Mouse (Mus musculus) stomach, embryonic 16.5 days (tissue): ENCODE results near the gene Numb. TPM values are rescaled to one million over a fixed set of nuclear protein-coding genes. Genes with fewer than 3 reads are reported as not detected.
"Not testable (repeated sequence)": the region's sequence is repeated elsewhere in the genome, so short reads cannot be mapped to it uniquely, and the experiment has no call there.

Experiments used
- ATAC-seq: fragments of 200-750 bp; cut with Nextera tagmentation; 2 replicates; pipeline ENCODE4 v1.8.0; 2017; ENCODE audit warnings: moderate number of reproducible peaks, moderate TSS enrichment; ENCODE audit not compliant: insufficient read depth, low FRiP score
- H3K27ac ChIP-seq: fragments of 300-500 bp; sonication (generic); 2 replicates; pipeline ENCODE4 v1.5.1; 2014; ENCODE audit warnings: low read length
- H3K27me3 ChIP-seq: fragments of 300-500 bp; sonication (generic); 2 replicates; pipeline ENCODE4 v1.6.1; 2014; ENCODE audit warnings: low read length, control low read depth, mixed read lengths; ENCODE audit not compliant: control insufficient read depth, insufficient read depth
- H3K36me3 ChIP-seq: fragments of 300-500 bp; sonication (generic); 2 replicates; pipeline ENCODE4 v1.6.1; 2014; ENCODE audit warnings: low read length; ENCODE audit not compliant: control insufficient read depth, insufficient read depth
- H3K4me1 ChIP-seq: fragments of 300-500 bp; sonication (generic); 2 replicates; pipeline ENCODE4 v1.6.1; 2014; ENCODE audit warnings: low read length, control low read depth, mixed read lengths; ENCODE audit not compliant: control insufficient read depth, insufficient read depth
- H3K4me2 ChIP-seq: fragments of 300-500 bp; sonication (generic); 2 replicates; pipeline ENCODE4 v1.6.1; 2014; ENCODE audit warnings: low read depth, low read length, mixed read lengths
- H3K4me3 ChIP-seq: fragments of 300-500 bp; sonication (generic); replicated peaks from 2 replicates; pipeline ENCODE4 v1.5.1; 2014; ENCODE audit warnings: mild to moderate bottlenecking, low read length
- H3K9ac ChIP-seq: fragments of 300-500 bp; sonication (generic); 2 replicates; pipeline ENCODE4 v1.6.1; 2014; ENCODE audit warnings: low read length
- H3K9me3 ChIP-seq: fragments of 300-500 bp; sonication (generic); replicated peaks from 2 replicates; pipeline ENCODE4 v1.6.1; 2016; ENCODE audit warnings: low read length, control low read depth; ENCODE audit not compliant: control insufficient read depth
- WGBS: fragments of 180-500 bp; shearing (Covaris S2); extraction: QIAGEN DNeasy Blood & Tissue Kit; methylation state at CpG from one replicate; pipeline ENCODE4 v1.1.7; 2014; 5-methylcytosine and 5-hydroxymethylcytosine counted together
- polyA plus RNA-seq: library from polyadenylated mRNA; unstranded; fragments of >200 nt; fragmentation: Nextera tagmentation; extraction: Ambion mirVana; gene quantifications from 2 replicates; pipeline ENCODE4 v1.2.1, GENCODE M21; 2015

Numb gene
- polyA plus RNA-seq, 1 experiment from 2014 or later: 37.6 TPM

DNA sequence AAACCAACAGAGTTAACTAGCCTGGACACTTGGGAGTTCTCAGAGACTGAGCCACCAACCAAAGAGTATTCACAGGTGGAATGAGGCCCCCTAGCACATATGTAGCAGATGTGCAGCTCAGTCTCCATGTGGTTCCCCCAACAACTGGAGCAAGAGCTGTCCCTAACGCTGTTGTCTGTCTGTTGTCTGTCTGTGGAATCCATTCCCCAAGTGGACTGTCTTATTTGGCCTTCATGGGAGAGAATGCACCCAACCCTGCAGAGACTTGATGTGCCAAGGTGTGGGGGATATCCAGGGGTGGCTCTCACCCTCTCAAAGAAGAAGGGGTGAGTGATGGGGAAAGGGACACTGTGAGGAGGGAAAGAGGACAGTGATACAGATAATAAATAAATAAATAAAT lies 28.8 kb downstream of the Numb start:
- 79% methylated on average over 1 of the region's 1 CpGs for WGBS
- H3K36me3 ChIP-seq: no peaks in the 10 kb centered on the region
- H3K9ac ChIP-seq: no peak overlapping the region
- H3K9me3 ChIP-seq: no peaks in the 10 kb centered on the region
- H3K4me1 ChIP-seq: no peaks in the 10 kb centered on the region
- no peak overlapping the region for H3K4me2 ChIP-seq
- H3K4me3 ChIP-seq: no peak overlapping the region
- no peak for ATAC-seq
- no peaks in the 10 kb centered on the region for H3K27me3 ChIP-seq
- H3K27ac ChIP-seq: no peak overlapping the region

DNA sequence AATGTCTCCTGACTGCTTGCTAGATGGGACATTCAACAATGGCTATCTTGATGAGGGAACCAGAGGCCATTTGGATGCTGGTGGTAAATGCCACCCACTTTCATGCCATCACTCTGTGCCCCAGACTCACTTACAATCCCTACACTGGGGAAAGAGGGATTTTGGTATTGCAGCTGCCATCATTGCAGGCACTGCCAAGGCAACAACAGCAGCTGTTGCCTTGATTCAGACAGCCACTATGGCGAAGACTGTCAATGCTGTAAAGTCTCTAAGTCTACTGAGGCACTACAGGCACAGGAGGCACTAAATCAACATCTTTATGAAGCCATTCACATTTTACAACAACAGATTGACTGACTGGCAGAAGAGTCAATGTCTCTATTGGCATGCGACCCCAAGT lies 30.5 kb downstream of the Numb start:
- Histone ChIP-seq H3K27ac (no peak overlapping the region), H3K4me1 (no peaks in the 10 kb centered on the region), H3K9ac (no peak overlapping the region), H3K36me3 (no peaks in the 10 kb centered on the region), H3K4me2 (no peak overlapping the region), H3K4me3 (no peak overlapping the region), H3K27me3 (no peaks in the 10 kb centered on the region), H3K9me3 (no peaks in the 10 kb centered on the region)
- 100% methylated on average over 2 of the region's 2 CpGs for WGBS
- no peak for ATAC-seq

DNA sequence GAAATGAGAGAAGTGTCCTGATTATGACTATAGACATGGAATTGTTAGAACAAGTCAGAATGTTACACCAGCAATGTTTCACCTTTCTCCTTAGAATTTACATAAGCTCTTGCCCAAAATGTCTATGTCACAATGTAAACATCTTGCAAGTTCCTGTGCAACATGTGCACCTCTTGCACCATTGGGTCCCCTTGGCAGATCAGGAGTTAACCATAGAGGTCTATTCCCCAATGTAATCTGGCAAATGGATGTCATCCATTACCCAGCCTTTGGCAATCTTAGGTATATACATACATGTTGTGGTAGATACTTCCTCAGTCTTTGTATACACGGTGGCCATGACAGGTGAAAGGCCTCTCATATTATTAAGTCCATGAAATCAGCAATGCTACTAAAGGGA lies 32.6 kb downstream of the Numb start:
- Histone ChIP-seq H3K9me3 (no peaks in the 10 kb centered on the region), H3K4me3 (no peak overlapping the region), H3K9ac (no peak overlapping the region), H3K4me2 (no peak overlapping the region), H3K4me1 (no peaks in the 10 kb centered on the region), H3K27me3 (no peaks in the 10 kb centered on the region), H3K27ac (no peak overlapping the region), H3K36me3 (no peaks in the 10 kb centered on the region)
- no peak for ATAC-seq
- 91% methylated on average over 1 of the region's 1 CpGs for WGBS

DNA sequence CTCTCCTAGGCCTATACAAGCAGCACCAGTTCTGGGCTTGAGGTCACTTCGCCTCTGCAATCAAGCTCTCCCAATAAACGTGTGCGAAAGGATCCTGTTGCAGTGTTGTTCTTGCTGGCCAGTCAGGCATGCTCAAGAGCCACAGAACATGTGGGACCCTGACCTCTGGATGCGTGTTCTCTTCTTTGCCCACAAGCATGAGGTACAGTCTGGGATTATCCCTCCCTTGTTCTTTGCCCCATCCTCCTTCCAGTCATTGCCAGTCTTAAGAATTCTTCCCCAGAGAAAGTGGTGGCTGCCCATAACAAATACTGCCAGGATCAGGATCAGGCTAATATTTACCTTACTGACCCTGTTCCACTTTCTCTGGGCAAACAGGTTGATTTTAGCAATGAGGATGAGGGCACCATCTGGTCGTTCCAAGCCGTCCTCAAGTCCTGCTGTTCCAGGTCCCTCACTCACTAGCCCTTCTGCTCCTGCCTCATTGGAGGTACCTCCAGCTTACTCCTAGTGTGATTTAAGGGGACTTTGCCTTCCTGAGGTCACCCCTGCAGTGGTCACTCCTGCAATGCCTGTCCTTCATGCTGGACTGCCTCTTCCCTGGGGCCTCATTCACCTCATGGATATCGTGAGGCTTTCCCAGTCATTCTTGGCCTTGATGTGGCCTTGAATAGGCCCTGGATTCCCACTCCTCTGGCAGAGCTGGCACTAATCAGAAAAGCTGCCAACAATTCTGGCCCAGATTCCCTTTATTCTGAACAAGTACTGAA lies 36.0 kb downstream of the Numb start:
- no peaks in the 10 kb centered on the region for H3K9me3 ChIP-seq
- no peak overlapping the region for H3K4me3 ChIP-seq
- ATAC-seq: no peak
- H3K4me2 ChIP-seq: no peak overlapping the region
- no peak overlapping the region for H3K27ac ChIP-seq
- H3K36me3 ChIP-seq: no peaks in the 10 kb centered on the region
- no peak overlapping the region for H3K9ac ChIP-seq
- no peaks in the 10 kb centered on the region for H3K27me3 ChIP-seq
- WGBS: 87% methylated on average over 7 of the region's 7 CpGs
- H3K4me1 ChIP-seq: no peaks in the 10 kb centered on the region

DNA sequence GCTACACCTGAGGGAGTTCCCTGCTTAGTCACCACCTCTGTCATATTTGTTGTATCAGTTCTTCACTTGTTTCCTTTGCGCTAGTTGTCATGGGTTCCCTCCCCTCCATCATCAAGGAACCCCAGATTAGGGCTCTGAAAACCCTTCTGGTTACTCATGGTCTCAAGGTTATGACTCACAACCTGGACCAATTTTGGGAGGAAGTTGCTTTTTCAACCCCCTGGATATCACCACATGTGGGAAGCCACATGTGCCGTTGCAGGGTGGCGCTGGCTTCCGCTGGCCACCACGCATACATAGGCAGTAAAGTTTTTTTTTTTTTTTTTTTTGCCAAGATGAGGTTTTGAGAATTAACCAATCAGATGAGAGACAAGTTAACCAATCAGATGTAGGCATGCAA lies 36.7 kb downstream of the Numb start:
- WGBS: 95% methylated on average over 5 of the region's 5 CpGs
- not testable (repeated sequence) for H3K27ac ChIP-seq, H3K36me3 ChIP-seq, H3K9me3 ChIP-seq, ATAC-seq, H3K27me3 ChIP-seq, H3K9ac ChIP-seq, H3K4me3 ChIP-seq, H3K4me1 ChIP-seq, H3K4me2 ChIP-seq

DNA sequence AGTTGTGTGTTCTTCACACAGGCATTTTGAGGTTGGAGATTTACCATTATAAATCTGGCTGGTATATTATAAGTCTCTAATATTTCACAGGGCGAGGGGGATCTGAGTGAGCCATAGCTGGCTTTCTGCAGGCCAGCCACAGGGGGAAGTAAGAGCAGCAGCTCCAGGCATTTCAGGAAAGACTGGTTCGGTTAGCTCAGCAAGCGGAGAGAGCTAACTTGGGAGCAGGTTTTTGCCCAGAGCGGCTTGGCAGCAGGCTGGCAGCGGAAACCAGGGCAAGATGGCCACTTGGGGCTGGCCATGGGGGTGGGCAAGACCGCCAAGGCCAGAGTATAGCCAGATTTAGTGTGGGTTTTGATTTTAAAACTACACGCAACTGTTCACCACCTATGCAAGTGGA lies 39.2 kb downstream of the Numb start:
- Histone ChIP-seq H3K27ac (peak overlapping the region; percentile 62; the same call in 1 of the 2 replicates), H3K27me3 (no peaks in the 10 kb centered on the region), H3K36me3 (no peaks in the 10 kb centered on the region), H3K4me1 (no peaks in the 10 kb centered on the region), H3K9ac (no peak overlapping the region), H3K9me3 (no peaks in the 10 kb centered on the region), H3K4me3 (no peak overlapping the region), H3K4me2 (no peak overlapping the region)
- ATAC-seq: no peak
- WGBS: 75% methylated on average over 7 of the region's 7 CpGs

DNA sequence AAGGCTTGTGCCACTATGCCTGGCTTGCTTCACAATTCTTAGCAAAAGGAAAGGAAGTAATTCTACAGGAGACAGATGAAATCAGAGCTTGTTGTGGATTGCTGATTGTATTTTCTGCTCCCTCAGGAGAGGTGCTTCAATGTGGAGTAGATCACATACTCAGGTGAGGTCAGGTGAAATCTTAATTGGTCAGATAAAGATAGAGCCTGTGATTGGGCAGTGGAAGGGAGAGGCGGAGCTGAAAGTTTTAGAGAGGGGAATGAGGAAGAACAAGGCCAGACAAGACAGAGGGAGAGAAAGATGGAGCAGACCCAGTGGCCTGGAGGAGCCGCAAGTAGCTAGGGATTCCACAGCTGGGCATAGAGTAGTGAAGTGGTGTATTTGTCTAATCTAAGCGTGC lies 39.6 kb downstream of the Numb start:
- Histone ChIP-seq H3K27me3 (no peaks in the 10 kb centered on the region), H3K9me3 (no peaks in the 10 kb centered on the region), H3K36me3 (no peaks in the 10 kb centered on the region), H3K4me3 (no peak overlapping the region), H3K4me2 (no peak overlapping the region), H3K4me1 (no peaks in the 10 kb centered on the region), H3K9ac (no peak overlapping the region), H3K27ac (peak overlapping the region; percentile 62; the same call in 1 of the 2 replicates)
- 83% methylated on average over 3 of the region's 3 CpGs for WGBS
- ATAC-seq: no peak

DNA sequence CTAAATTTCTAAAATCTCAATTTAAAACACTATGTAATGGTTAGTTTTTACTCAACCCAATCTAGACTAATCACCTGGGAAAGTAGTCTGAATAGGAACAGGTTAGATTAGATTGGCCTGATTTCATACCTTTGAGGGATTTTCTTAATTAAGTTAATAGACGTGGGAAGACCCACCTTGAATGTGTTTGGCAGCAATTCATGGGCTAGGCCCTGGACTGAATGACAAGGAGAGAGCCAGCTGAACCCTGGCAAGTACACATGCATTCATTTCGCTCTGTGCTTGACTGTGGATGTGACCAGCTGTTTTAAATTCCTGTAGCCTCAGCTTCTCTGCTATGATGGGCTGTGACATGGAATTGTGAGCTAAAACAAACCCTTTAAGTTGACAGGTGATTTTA lies 40.8 kb downstream of the Numb start:
- H3K9me3 ChIP-seq: no peaks in the 10 kb centered on the region
- H3K9ac ChIP-seq: no peak overlapping the region
- no peaks in the 10 kb centered on the region for H3K36me3 ChIP-seq
- H3K27me3 ChIP-seq: no peaks in the 10 kb centered on the region
- ATAC-seq: no peak
- H3K27ac ChIP-seq: no peak overlapping the region; the same call in 1 of the 2 replicates
- no peaks in the 10 kb centered on the region for H3K4me1 ChIP-seq
- no peak overlapping the region for H3K4me3 ChIP-seq
- no peak overlapping the region for H3K4me2 ChIP-seq
- 66% methylated on average over 2 of the region's 2 CpGs for WGBS

DNA sequence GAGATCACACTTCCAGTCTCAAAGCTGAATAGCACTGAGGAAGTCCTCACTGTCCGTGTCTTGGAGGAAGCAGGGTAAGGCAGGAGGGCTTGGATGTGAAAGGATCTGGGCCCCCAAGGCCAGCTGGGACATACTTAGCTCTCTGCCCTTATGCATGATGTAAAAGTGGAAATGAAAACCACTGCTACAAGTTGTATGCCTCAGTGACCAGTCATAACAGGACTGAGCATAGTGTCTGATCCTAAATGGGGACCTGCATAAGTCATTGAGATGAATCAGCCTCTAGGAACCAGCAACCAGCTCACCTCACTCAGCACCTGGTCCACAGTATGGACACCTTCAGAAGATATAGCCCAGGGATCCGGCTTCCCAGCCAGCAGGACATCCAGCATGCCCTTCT lies 46.6 kb downstream of the Numb start:
- Histone ChIP-seq H3K4me2 (no peak overlapping the region), H3K36me3 (0 out of 2 replicates have a peak, but pooled peaks cover 3% of the 10 kb centered on the region), H3K27me3 (no peaks in the 10 kb centered on the region), H3K9ac (no peak overlapping the region), H3K4me3 (no peak overlapping the region), H3K9me3 (no peaks in the 10 kb centered on the region), H3K4me1 (no peaks in the 10 kb centered on the region), H3K27ac (no peak overlapping the region)
- WGBS: 84% methylated on average over 2 of the region's 2 CpGs
- ATAC-seq: no peak
